Mouse (Mus musculus) lung, postnatal 25 days (tissue): ENCODE measurements around the gene Cryba2.

Experiments
- DNase-seq: peaks from one replicate; pipeline ENCODE4 v3.0.0; 2022; ENCODE audit warnings: low spot score

The Cryba2 gene

DNA sequence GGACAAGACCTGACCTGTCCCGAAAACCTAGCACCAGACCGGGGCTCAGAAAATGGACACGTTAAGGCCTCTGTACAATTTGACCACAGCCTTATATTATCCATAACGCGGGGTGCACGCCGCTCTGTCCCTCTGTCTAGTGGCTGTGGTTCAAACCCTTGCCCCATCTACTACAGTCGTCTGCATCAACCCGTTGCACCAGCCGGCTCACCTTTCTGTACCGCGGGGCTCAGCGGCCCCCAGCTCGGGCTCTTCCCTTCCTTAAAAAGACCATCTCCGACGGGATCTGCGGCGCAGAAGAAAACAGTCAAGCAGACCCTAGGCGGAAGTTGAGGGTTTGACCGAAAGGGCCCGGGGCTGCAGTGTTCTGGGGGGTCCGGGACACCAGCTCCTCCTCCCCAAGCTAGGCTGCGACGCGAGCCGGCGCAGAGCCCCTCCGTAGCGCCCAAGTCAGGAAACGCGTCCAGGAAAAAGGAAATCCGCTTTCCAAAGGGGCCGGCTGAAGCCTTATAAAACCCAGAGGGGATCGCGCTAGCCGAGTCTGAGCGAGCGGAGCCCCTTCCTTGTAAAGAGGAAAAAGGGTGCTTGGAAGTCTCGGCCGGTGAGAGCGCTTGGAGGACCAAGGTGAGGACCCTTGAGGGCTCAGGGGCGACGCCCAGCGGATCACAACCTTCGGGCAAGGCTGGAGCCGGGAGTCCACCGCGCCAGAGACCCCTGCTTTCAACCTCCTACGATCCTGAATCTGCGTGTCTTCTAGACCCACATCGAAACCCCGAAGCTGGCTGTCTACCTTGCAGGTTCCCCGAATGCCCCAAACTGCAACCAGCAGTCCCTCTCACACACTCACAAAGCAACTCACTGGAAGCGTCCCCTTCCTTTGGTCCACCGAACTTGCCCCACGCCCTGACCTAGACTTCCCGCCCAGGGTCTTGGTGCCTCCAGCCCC lies 8.5 kb downstream of the Cryba2 start:
- no peak for DNase-seq

DNA sequence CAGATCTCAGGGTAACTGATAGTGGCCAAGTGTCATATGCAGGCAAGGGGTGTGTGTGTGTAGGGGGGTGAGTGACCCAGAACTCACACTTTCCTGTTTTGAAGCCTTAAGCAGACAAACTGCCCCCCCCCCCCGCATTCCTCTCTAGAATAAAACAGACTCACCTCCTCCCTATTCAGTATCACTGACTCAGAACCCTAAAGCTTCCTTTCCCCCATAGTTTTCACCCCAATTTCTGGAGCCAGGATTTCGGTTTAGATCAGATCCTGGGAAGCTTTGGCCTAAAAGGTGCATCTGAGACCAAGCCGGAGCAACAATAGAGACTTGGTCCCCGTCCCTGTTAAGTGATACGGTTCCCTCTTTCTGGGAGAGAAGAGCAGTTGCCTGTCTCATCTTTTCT lies 9.5 kb downstream of the Cryba2 start:
- no peak for DNase-seq

DNA sequence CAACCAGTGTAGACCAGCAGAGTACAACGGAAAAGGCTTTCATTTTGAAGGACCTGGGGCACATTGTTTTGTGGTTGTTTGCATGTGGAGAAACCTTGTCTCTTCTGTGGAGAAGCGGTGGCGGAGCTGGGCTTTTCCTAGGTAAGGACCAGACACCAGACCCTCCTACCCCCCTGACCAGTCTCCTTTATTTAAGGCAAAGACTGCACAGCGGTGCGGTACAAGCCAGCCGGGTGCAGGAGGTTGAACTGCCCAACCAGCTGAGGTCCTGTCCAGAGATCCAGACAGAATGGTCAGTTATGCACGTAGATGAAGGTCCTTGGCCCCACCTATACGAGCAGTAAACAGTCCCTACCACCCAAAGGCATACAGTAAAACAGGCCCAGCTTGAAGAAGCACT lies 10.1 kb downstream of the Cryba2 start:
- no peak for DNase-seq

DNA sequence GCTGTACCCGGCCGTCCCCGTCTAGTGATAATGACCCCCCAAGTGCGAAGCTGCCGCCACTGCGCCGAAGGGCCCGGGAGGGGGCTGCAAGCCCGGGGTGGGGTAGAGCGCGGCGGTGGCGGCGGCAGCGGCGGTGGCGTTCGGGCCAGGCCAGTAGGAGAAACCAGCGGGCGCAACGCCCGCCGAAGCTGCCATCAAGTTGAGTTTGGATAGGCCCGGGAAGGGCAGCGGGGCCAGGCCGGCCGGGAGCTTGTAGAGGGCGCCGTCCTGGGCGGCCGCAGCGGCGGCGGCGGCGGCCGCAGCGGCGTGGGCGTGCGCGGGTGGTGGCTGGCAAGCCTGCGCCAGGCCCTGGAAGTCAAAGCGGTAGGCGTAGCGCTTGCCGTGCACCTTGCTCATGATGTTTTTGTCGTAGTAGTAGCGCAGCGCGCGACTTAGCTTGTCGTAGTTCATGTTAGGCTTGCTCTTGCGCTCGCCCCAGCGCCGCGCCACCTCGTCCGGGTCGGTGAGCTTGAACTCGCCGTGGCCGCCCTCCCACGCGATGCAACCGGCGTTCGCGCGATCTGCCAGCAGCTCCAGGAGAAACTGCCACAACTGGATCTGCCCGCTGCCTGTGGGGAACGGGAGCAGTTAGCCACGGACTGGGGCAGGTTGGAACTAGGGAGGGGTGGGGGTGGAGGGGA lies 10.7 kb downstream of the Cryba2 start:
- DNase-seq, result no peak

DNA sequence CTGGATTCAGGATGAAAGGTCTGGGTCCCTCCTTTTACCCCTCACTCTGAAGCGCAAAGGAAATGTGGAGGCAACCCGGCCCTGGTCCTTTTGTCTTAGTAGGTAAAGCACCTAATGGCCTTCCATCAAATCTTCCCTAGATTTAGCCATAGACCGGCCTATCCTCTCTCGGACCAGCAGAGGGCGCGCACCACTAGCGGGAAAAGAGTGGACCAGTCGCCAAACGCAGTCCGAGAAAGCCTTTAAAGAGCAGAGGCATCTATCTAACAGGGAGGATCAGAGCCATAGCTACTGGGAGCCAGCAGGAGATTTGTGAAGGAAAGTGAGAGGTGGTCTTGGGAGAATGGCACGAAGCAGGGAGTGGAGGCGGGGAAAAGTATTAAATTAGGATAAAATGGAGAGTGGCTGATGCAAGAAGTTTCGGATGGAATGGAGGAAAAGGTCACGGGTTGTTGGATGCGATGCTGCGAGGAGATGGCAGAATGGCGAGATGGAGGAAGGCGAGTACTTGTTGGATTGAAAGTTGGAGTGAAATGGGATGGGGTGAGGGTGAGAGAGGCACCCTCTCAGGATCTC lies 12.1 kb downstream of the Cryba2 start:
- peak; percentile 61 for DNase-seq

DNA sequence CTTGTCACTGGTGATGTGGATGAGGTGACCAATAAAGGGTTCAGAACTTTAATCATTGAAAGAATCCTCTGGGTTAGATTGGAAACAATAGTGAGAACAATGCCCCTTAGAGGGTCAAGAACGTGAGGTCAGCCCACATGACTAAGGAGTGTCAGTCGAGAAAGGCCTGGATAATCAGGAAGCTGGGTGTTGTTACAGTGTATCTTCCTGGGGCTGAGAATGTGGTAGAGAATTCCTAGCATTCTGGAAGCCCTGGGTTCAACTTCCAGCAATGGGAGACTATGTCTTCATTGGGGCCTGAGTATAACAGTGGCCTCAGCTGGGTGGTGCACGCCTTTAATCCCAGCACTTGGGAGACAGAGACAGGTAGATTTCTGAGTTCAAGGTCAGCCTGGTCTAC lies 15.7 kb downstream of the Cryba2 start:
- no peak for DNase-seq

DNA sequence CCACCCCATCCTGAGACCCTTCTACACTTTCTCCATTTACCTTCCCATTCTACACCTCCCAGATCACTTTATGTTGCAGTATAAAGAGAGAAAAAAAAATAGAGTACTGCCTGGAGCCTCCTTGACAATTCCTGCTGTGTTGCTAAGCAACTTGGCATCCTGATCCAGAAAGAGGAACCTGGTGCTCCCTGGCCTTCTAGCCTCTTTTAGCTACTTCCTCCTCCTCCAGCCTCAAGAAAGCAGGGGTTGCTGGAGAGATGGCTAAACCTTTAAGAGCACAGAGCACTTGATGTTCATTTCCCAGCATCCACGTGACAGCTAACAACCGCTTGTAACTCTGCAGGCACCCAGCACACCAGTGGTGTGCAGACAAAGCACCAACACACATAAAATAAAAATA lies 20.7 kb downstream of the Cryba2 start:
- no peak for DNase-seq

DNA sequence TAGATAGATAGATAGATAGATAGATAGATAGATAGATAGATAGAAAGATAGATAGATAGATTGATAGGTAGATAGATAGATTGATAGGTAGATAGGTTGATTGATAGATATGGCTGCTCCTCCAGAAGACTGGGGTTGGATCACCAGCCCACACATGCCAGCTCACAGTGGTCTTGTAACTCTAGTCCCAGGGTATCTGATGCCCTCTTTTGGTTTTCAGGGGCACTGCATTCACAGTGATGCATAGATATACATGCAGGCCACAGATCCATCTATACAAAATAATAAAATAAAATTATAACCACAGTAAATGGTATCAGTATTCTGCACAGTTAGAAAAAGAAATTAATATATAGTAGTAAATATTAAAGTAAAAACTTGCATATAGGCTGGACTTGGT lies 31.2 kb downstream of the Cryba2 start:
- no peak for DNase-seq

DNA sequence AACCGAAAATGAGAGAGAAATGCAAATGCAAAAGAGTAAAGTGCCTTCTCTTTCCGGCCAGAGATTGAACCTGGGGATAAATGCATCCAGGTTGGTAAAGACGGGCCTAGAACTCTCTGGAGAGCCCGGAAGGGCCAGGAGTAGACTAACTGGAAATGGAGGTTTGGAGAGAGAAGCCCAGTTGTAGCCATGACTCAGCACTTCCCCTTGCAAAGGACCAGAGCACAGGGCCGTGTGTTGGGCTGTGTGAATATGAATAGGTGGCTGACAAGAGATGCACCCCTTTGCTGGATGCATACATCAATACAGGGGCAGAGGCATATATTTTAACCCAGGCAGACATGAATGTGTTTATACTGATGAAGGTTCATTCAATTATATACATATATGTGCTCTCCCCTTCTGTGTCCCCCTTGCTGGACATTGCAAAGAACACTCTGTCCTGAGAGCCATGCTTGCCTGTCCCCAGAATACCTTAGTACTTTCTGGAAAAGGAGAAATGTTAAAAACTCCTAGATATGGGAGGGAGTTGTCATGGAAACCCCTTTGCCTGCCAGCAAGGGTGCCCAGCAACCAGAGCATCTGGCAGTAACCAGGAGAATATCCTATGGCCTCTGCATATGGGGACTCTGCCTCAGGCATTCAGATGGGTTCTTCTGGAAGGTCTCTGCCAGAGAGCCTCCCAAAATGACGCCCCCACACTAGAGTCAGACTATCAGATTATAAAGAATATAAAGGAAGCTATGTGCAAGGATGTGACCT lies 33.5 kb downstream of the Cryba2 start:
- DNase-seq, result no peak

DNA sequence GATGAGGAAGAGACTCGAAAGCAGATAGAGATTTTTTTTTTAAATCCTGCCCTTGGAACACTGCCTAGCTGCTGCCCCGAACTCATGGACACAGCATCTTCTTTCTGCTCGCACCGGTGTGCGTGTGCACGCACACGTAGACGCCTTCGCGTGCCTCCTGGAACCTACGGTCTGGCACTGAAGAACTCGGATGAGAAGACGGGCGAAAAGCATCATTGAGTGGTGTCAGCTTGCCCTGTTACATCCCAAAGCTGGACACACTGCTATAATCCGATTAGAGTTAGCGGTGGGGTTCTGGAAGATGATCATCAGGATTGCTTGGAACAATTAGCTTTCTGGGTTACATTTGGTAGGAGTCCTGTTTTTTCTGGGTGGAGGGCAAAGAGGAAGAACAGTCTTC lies 34.1 kb downstream of the Cryba2 start:
- no peak for DNase-seq

DNA sequence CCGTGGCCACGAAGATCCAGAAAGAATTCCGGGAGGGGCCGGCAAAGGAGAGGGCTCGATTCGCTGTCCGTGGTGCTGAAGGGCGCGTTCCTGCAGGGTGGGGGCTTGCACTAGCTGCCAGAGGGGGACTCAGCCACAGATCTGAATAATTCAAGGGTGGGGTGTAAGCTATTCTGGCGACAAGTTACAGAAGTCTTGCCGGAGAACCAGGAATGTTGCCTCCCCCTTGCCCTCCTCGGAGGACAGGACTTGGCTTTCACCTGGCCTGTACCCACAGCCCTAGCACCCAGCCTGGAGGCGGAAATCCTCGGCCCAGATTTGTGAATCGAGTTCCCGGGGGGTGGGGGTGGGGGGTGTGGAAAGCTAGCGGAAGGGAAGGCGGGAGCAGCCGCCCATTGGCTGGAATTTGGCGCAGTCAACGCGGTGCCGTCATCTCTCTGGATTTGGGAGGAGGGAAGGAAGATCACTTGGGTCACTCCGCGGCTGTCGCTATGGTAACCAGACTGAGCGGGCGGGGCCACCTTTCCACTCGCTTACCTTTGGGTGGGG lies 34.7 kb downstream of the Cryba2 start:
- DNase-seq, result peak; percentile 8

DNA sequence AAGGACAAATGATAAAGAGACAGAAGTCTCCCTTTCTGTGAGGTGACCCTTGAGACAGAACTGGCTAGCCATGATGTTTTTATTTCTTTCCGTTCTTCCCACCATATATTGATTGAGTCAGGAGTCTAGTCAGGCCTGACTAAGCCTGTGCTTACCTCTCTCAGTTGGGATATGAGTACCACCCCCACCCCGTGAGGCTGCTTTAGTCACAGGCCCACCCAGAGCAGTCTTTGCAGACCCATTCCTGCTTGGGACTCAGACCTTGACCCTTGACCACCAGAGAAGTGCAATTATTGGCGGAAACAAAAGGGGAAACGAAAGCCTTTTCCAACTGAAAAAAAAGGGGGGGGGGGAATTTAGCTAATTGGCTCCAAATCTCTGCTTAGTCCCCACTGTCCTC lies 35.3 kb downstream of the Cryba2 start:
- DNase-seq, result no peak

DNA sequence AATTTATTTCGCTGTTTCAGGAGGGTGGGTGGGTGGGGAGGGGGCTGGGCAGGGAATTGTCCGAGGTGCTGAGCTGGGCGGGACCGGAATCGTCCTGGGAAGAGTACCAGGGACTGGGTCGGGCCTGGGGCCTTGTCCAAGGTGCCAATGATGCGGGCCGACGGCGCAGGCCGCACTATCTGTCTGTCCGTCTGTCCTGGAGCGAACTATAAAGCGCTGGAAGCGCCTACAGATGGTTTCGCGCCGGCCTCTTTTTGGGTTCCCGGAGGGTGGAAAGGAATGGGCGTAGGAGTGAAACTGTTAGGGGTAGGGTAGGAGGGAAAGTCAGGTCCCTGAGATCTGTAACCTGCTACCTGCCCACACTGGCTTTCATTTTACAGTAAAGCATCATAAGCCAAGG lies 35.7 kb downstream of the Cryba2 start:
- no peak for DNase-seq

DNA sequence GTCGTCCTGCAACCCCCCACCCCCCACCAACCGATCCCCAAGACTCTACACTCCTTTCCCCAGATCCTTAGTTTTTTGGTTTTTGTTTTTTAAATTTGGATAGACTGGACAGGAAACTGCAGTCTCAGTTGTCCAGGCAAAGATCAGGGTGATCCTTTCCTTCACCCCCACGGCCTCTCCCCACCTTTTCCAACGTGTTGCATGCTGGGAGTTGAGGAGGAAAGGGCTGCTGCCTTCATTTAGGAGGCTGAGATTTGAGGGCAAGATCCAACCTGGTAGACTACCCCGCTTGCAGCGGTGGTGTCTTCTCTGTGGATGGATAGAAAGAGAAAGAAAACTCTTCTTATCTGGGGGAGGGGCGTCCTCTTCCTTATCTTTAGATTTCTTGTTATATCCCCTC lies 36.2 kb downstream of the Cryba2 start:
- no peak for DNase-seq

DNA sequence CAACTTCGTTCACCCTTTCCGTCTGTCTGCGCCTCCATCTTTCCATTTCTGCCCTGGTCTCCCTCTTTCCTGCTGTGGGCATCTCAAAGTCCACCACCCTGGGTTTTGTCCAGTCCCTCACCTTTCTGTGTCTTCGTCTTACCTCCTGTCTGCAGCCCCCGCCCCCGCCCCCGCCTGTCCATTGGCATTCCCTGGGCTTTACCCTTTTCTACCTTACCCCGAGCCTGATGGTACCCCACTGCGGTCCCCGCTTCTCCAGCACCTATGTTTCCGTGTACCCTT lies 36.6 kb downstream of the Cryba2 start:
- no peak for DNase-seq

DNA sequence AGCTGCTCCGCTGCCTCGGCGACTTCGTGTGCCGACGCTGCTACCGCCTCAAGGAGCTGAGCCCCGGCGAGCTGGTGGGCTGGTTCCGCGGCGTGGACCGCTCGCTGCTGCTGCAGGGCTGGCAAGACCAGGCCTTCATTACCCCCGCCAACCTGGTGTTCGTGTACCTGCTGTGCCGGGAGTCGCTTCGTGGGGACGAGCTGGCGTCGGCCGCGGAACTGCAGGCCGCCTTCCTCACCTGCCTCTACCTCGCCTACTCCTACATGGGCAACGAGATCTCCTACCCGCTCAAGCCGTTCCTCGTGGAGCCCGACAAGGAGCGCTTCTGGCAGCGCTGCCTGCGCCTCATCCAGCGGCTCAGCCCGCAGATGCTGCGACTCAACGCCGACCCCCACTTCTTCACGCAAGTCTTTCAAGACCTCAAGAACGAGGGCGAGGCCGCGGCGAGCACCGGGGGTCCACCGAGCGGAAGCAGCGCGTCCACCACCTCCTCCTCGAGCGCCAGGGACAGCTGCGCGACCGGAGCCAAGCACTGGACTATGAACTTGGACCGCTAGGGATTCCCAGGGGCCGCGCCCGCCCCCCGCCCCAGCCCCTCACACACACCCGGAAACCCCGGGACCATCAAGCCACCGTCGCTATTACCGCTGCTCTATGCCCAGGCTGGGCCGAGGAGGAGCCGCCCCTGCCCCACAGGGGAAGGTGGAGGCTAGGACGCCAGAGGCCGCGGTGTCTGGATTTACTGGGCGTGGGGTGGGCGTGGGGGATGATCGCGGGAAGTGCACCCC lies 37.1 kb downstream of the Cryba2 start:
- no peak for DNase-seq

DNA sequence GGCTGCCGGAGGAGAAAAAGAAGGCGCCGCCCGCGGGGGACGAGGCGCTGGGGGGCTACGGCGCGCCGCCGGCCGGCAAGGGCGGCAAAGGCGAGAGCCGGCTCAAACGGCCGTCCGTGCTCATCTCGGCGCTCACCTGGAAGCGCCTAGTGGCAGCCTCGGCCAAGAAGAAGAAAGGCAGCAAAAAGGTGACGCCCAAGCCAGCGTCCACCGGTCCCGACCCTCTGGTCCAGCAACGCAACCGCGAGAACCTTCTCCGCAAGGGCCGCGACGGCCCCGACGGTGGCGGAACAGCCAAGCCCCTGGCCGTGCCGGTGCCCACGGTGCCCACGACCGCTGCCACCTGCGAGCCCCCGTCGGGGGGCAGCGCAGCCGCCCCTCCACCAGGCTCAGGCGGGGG lies 37.8 kb downstream of the Cryba2 start:
- no peak for DNase-seq

DNA sequence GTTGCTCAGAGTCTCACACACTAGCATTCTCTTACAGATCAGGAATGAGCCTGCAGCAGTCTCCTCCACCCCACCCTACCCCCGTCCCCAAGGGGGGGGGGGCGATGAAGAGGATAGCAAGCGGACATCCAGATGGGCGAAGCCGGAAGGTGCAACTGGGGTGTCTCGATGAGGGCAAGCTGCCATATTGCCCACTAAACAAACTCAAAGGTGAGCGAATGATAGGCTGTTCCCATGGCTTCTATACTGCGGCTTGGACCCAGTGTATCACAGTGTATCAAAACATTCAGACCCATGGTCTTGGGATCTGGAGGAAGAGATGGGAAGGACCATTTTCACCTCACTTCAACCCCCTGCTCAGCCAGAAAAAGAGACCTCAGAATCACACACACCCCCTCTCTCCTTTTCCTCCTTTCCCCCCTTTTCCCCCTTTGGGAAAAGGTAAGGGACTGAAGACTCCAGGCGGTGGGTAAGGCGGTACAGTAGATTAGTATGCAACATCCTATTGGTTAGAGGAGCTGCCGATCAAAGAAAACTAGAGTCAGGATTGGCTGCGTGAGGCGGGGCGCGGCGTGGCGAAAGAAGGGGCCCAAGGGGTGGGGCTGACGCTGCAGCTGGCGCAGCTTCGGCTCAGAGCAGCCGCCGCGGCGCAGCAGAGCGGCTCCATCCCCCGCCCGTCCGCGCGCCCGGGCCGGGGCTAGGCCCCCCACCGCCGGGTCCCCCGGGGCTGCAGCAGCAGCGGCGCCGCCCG lies 38.5 kb downstream of the Cryba2 start, which contains the start of gene Cdk5r2:
Gene Cdk5r2, plus strand, starts transcription at position 629 of the 751 bp plus-strand sequence.
- peak; percentile 81 for DNase-seq

DNA sequence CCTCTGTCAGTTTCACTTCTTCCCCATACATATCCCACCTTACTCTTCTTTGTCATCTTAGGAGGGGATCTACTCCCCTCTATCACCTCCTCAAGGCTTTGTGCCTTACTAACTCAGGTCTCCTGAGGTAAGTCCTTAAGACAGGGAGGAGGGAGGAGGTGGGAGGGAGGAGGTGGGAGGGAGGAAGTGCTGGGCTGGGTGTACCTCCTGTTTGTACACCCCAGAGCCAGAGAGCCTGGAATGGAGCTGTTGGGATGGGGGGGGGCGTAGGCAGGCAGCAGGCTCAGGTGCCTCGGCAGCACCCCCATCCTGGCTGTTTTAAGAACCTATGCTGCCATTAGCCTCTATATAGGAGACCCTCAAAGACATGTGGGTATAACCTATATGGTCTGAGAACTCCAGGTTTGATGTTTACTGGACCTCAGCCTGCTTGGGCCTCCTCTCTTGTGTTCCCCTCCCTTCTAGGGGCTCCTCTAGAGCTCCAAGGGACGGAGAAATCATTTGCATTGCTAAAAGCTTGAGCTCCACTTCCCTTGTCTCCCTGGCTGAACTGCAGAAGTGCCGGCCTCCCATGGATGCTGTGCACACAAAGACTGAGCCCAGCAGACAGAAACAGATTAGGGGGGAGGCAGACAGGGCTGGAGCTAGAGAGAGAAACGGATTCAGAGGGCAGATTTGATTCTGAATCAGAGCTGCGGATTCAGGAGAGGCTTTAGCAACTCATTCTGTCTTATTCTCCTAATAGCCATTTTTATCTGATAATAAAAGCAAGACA lies 41.8 kb downstream of the Cryba2 start:
- DNase-seq, result no peak

DNA sequence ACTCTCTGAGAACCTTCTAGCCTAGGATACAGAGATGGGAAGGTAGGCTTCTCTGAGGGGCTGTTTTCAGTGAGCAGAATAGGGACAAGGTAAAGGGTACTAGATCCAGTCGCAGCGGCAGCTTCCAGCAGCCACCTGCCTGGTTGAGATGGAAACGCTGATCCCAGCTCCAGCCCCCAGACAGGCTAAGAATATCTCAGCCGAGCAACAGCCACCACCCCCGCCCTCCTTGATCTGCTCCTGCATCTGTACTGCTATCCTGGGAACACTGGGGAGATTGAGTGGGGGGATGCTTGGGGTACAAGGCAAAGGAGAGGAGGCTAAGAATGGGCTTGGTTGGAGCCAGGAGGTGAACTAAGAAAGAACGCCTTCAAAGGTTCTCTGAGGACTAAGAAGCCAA lies 42.7 kb downstream of the Cryba2 start:
- no peak for DNase-seq
